Mouse (Mus musculus) stomach, postnatal 0 days (tissue): ENCODE measurements around the gene Klrg2.

Experiments
- CTCF ChIP-seq: IDR thresholded peaks from 2 replicates; pipeline ENCODE4 v1.5.1; 2016; ENCODE audit warnings: antibody characterized with exemption, low read depth, mild to moderate bottlenecking, moderate library complexity
- EP300 ChIP-seq: optimal IDR thresholded peaks from 2 replicates; pipeline ENCODE3; 2016; ENCODE audit warnings: antibody characterized with exemption

DNA sequence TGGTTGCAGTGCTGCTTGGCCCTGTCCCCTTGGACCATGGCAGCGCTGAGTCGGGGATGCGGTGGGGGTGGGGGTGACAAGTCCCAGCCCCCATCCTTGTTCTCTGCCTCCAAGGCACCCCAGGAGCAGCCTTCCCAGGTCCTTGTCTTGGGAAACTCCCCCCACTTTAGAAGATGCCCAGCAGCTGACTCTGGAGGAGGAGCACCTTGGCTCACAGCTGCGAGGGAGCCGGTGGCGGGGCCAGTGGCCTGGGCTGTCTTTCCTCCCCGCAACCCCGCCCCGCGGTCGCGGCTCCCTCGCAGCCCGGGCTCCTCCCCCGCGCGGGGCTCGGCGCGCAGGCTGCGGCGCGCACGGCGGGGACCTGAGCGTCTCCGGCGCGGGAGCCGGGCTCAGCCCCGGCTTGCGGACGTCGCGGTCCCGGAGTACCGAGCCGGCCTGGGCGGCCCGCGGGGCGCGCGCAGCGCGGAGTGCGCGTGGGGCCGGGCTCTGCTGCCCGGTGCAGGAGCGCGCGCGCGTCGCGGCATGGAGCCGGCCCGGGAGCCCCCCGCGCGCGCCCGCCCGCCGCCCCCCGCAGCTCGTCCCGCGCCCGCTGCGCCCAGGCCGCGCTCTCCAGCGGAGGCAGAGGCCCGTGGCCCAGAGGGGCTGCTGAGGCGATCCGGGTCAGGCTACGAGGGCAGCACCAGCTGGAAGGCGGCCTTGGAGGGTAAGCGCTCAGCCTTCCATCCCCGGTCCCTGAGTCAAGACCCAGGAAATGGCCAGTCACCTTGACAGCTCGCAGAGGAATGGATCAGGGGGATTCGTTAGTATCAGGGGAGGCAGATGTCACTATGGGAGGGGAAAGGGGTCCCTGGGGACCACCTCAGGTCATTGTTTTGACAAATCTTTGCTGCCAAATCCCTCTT lies 25.9 kb upstream of the Klrg2 start, which contains the start of gene Clec2l:
- TF ChIP-seq CTCF (no peak), EP300 (no peak)
